Mouse (Mus musculus) liver, embryonic 11.5 days (tissue): ENCODE data around the gene B430305J03Rik. TPM values are rescaled to one million over a fixed set of nuclear protein-coding genes. Genes with fewer than 3 reads are reported as not detected.

Experiments
- ATAC-seq: fragments of 200-750 bp; cut with Nextera tagmentation; replicated peaks from 2 replicates; pipeline ENCODE4 v1.8.0; 2017; ENCODE audit warnings: moderate number of reproducible peaks, mild to moderate bottlenecking, moderate TSS enrichment, moderate library complexity; ENCODE audit not compliant: low FRiP score
- DNase-seq: peaks from one replicate; pipeline ENCODE4 v3.0.0-alpha.2; 2017; ENCODE audit warnings: low spot score
- H3K27ac ChIP-seq: fragments of 300-500 bp; sonication (generic); 2 replicates; pipeline ENCODE4 v1.5.1; 2014; ENCODE audit warnings: mild to moderate bottlenecking, low read depth, low read length, control low read depth
- H3K27me3 ChIP-seq: fragments of 300-500 bp; sonication (generic); replicated peaks from 2 replicates; pipeline ENCODE4 v1.6.1; 2014; ENCODE audit warnings: low read length, mixed read lengths; ENCODE audit not compliant: control insufficient read depth, insufficient read depth
- H3K36me3 ChIP-seq: fragments of 300-500 bp; sonication (generic); 2 replicates; pipeline ENCODE4 v1.6.1; 2014; ENCODE audit warnings: mild to moderate bottlenecking, low read length, moderate library complexity, mixed read lengths; ENCODE audit not compliant: control insufficient read depth, insufficient read depth
- H3K4me1 ChIP-seq: fragments of 300-500 bp; sonication (generic); replicated peaks from 2 replicates; pipeline ENCODE4 v1.6.1; 2014; ENCODE audit warnings: low read length, mixed read lengths; ENCODE audit not compliant: control insufficient read depth, insufficient read depth
- H3K4me2 ChIP-seq: fragments of 300-500 bp; sonication (generic); 2 replicates; pipeline ENCODE4 v1.6.1; 2014; ENCODE audit warnings: mild to moderate bottlenecking, control low read depth, moderate library complexity
- H3K4me3 ChIP-seq: fragments of 300-500 bp; sonication (generic); 2 replicates; pipeline ENCODE4 v1.5.1; 2014; ENCODE audit warnings: low read depth, low read length, control low read depth
- H3K9ac ChIP-seq: fragments of 300-500 bp; sonication (generic); 2 replicates; pipeline ENCODE4 v1.6.1; 2014; ENCODE audit warnings: low read depth, low read length, control low read depth
- H3K9me3 ChIP-seq: fragments of 300-500 bp; sonication (generic); 2 replicates; pipeline ENCODE4 v1.6.1; 2016; ENCODE audit warnings: low read length, inconsistent platforms, mixed read lengths; ENCODE audit not compliant: control insufficient read depth
- WGBS: fragments of 180-500 bp; shearing (Covaris S2); extraction: QIAGEN DNeasy Blood & Tissue Kit; methylation state at CpG from one replicate; pipeline ENCODE4 v1.1.7; 2014; 5-methylcytosine and 5-hydroxymethylcytosine counted together
- polyA plus RNA-seq: library from polyadenylated mRNA; unstranded; fragments of >200 nt; fragmentation: Nextera tagmentation; extraction: Ambion mirVana; gene quantifications from 2 replicates; pipeline ENCODE4 v1.2.1, GENCODE M21; 2014

B430305J03Rik gene
- polyA plus RNA-seq, 1 experiment from 2014 or later = not detected

GRCm38 (mm10) chr3:61386368-61386767 lies 20.6 kb upstream of the B430305J03Rik start:
- Histone ChIP-seq H3K9ac (no peak overlapping the region), H3K4me1 (no peaks in the 10 kb centered on the region), H3K27ac (no peak overlapping the region), H3K9me3 (no peaks in the 10 kb centered on the region), H3K36me3 (no peaks in the 10 kb centered on the region), H3K4me2 (no peak overlapping the region), H3K4me3 (no peak overlapping the region), H3K27me3 (no peaks in the 10 kb centered on the region)
- ATAC-seq (no peak), DNase-seq (no peak)
- WGBS = 64% methylated on average over 4 of the region's 4 CpGs

DNA sequence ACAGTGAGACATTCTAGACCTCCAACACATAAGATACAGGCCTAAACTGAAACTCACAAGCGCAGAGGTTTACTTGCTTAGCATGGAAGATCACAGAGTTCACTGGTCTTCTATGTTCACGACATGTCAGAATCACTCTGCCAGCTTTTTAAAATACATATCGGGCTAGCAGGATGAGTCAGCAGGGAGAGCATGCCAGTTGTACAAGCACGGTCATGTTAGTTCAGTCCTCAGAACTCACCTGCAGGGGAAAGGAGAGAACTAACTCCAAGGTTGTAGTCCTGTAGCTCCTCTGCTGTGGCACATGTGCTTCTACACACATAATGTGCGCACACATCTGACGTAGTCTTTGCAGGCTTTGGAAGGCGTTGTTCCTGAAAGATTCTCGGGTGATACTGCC lies 10.2 kb upstream of the B430305J03Rik start:
- Histone ChIP-seq H3K4me1 (no peaks in the 10 kb centered on the region), H3K4me2 (no peak overlapping the region), H3K9me3 (no peaks in the 10 kb centered on the region), H3K27ac (no peak overlapping the region), H3K27me3 (no peaks in the 10 kb centered on the region), H3K9ac (no peak overlapping the region), H3K4me3 (no peak overlapping the region), H3K36me3 (no peaks in the 10 kb centered on the region)
- DNase-seq (no peak), ATAC-seq (no peak)
- 87% methylated on average over 8 of the region's 8 CpGs for WGBS

- Histone ChIP-seq H3K36me3 (no peaks in the 10 kb centered on the region), H3K9me3 (no peaks in the 10 kb centered on the region), H3K4me2 (no peak overlapping the region), H3K9ac (no peak overlapping the region), H3K27ac (no peak overlapping the region), H3K27me3 (no peaks in the 10 kb centered on the region), H3K4me3 (no peak overlapping the region), H3K4me1 (peaks cover 10% of the 10 kb centered on the region)
- WGBS = 94% methylated on average over 1 of the region's 1 CpGs
- ATAC-seq (no peak), DNase-seq (no peak)
These were observed 2.7 kb upstream of the B430305J03Rik start for GRCm38 (mm10) chr3:61368446-61368845.

DNA sequence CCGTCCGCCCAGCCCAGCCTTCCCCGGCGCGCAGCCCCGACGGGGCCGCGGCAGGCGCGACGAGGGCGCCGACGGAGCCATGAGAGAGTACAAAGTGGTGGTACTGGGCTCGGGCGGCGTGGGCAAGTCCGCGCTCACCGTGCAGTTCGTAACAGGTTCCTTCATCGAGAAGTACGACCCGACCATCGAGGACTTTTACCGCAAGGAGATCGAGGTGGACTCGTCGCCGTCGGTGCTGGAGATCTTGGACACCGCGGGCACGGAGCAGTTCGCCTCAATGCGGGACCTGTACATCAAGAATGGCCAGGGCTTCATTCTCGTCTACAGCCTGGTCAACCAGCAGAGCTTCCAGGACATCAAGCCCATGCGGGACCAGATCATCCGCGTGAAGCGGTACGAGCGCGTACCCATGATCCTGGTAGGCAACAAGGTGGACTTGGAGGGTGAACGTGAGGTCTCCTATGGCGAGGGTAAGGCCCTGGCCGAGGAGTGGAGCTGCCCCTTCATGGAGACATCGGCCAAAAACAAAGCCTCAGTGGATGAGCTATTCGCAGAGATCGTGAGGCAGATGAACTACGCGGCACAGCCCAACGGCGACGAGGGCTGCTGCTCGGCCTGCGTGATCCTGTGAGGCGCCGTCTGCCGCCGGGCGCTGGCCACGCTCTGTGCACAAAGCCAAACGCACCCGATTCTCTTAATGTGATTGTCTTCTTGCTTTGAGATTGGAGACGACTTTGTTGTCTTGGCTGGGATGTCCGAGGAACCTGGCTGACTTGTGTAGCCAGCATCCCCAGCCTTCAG lies 573 bp downstream of the B430305J03Rik start:
- no peaks in the 10 kb centered on the region for H3K9me3 ChIP-seq
- peak; percentile 11 for ATAC-seq
- peaks cover 10% of the 10 kb centered on the region for H3K4me1 ChIP-seq
- peak overlapping the region; percentile 90 for H3K4me3 ChIP-seq
- H3K4me2 ChIP-seq = peak overlapping the region; percentile 91
- peak overlapping the region; percentile 68 for H3K27ac ChIP-seq
- peak; percentile 65 for DNase-seq
- H3K36me3 ChIP-seq = no peaks in the 10 kb centered on the region
- peak overlapping the region; percentile 82 for H3K9ac ChIP-seq
- under 1% methylated on average over 68 of the region's 68 CpGs for WGBS
- H3K27me3 ChIP-seq = no peaks in the 10 kb centered on the region

GRCm38 (mm10) chr3:61364661-61364977 lies 1.1 kb downstream of the B430305J03Rik start:
- no peak for DNase-seq
- H3K9me3 ChIP-seq = no peaks in the 10 kb centered on the region
- peak overlapping the region; percentile 82 for H3K9ac ChIP-seq
- WGBS = under 1% methylated on average over 31 of the region's 33 CpGs
- H3K4me1 ChIP-seq = peaks cover 10% of the 10 kb centered on the region
- no peaks in the 10 kb centered on the region for H3K36me3 ChIP-seq
- H3K4me3 ChIP-seq = peak overlapping the region; percentile 90
- H3K4me2 ChIP-seq = peak overlapping the region; percentile 91
- peak overlapping the region; percentile 68 for H3K27ac ChIP-seq
- H3K27me3 ChIP-seq = no peaks in the 10 kb centered on the region
- ATAC-seq = peak; percentile 32

DNA sequence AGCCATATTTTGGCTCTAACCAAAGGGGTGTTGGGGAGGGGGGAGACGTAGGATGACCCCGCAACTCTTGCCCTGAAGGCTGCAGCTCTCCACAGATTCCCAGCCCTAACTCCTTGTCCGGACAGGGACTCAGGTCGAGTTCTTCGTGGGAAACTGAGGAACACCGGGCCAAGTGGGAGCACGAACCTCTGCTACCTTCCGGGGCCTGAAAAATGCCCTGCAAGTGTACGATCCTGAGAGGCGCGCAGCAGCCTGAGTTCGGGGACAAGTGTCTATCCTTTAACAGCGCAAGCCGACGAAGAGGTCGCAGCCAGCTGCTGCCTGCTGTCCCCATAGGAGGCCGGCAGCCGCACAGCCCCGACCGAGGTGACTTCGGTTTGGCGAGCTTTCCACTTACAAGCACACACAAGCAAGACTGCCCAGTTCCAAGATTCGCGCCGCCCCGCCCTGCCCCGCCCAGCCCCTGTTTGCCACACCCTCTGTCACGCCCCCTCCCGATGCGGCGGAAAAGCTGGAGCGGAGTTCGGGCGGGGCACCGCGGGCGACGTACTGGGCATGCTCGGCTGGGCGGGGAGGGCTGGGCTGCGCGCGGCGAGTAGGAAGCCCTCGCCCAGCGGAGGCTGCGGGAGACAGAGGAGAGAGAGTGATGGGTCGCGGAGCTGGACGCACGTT lies 1.6 kb downstream of the B430305J03Rik start:
- no peaks in the 10 kb centered on the region for H3K9me3 ChIP-seq
- ATAC-seq = peak; percentile 88
- WGBS = under 1% methylated on average over 50 of the region's 51 CpGs

GRCm38 (mm10) chr3:61363161-61363988 lies 2.4 kb downstream of the B430305J03Rik start:
- H3K4me3 ChIP-seq = peak overlapping the region; percentile 90
- WGBS = under 1% methylated on average over 30 of the region's 30 CpGs
- H3K9me3 ChIP-seq = no peaks in the 10 kb centered on the region
- peak overlapping the region; percentile 98 for H3K4me2 ChIP-seq
- DNase-seq (peak; percentile 85), ATAC-seq (peak; percentile 88)
- no peaks in the 10 kb centered on the region for H3K27me3 ChIP-seq
- no peaks in the 10 kb centered on the region for H3K36me3 ChIP-seq
- H3K9ac ChIP-seq = peak overlapping the region; percentile 73
- peaks cover 10% of the 10 kb centered on the region for H3K4me1 ChIP-seq
- peak overlapping the region; percentile 80; the same call in 1 of the 2 replicates for H3K27ac ChIP-seq

More for the DNA sequence above, 1.6 kb downstream of the B430305J03Rik start:
- Histone ChIP-seq H3K27me3 (no peaks in the 10 kb centered on the region), H3K9ac (peak overlapping the region; percentile 82), H3K4me1 (peaks cover 10% of the 10 kb centered on the region), H3K4me3 (peak overlapping the region; percentile 90), H3K4me2 (peak overlapping the region; percentile 98), H3K27ac (peak overlapping the region; percentile 80), H3K36me3 (no peaks in the 10 kb centered on the region)
- peak; percentile 95 for DNase-seq

- Histone ChIP-seq H3K4me1 (peaks cover 7% of the 10 kb centered on the region), H3K27me3 (no peaks in the 10 kb centered on the region), H3K9ac (peak overlapping the region; percentile 54), H3K4me3 (peak overlapping the region; percentile 90), H3K36me3 (no peaks in the 10 kb centered on the region), H3K4me2 (peak overlapping the region; percentile 98), H3K9me3 (no peaks in the 10 kb centered on the region), H3K27ac (peak overlapping the region; percentile 6; the same call in 1 of the 2 replicates)
- no peak for ATAC-seq
- DNase-seq = no peak
- 7% methylated on average over 9 of the region's 9 CpGs for WGBS
These were observed 3.0 kb downstream of the B430305J03Rik start for GRCm38 (mm10) chr3:61362821-61363160.
